Mouse (Mus musculus): ENCODE data around the gene Noc2l. TPM values are rescaled to one million over a fixed set of nuclear protein-coding genes. Genes with fewer than 3 reads are reported as not detected.

Noc2l gene
- polyA plus RNA-seq, 1 experiment from 2014 or later = 81.9 TPM

DNA sequence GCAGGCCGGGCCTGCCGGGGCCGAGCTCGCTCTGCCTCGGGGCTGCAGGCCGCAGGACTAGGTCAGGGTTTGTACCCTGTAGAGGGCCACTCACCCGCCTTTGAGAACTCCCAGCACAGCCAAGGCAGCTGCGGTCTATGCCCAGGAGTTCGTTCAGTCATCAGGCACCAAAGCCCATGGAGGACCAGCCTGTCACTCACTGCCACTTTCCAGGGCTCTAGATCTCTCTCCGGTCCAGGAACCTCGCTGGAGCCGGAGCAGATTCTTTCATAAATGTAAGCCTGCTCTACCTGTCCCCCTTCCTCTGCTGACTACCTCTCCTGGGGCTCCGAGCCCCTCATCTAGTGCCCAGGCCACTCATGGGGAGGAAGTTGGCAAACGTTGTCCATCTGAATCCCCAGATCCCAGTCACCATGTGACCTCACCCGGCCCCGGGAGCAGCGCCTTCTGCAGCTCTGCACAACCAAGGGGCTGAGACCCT, 1.7 kb upstream of the Noc2l start:
- Histone ChIP-seq H3K27me3 (ENCODE audit: control insufficient read depth, insufficient read depth, low read length) (no peaks in the 10 kb centered on the region), H3K9me3 (ENCODE audit: control insufficient read depth, low read length) (no peaks in the 10 kb centered on the region), H3K27ac (ENCODE audit: low read depth, low read length) (peak overlapping the region; percentile 71; the same call in 1 of the 2 replicates), H3K4me2 (peak overlapping the region; percentile 89), H3K36me3 (ENCODE audit: control insufficient read depth, insufficient read depth, low read length) (peaks cover 33% of the 10 kb centered on the region), H3K4me1 (ENCODE audit: control insufficient read depth, insufficient read depth, low read length) (peaks cover 11% of the 10 kb centered on the region), H3K4me3 (ENCODE audit: low read depth, low read length) (peak overlapping the region; percentile 92), H3K9ac (ENCODE audit: low read length) (peak overlapping the region; percentile 67)
- ATAC-seq (ENCODE audit: low FRiP score) (0 out of 2 replicates have a peak, but pooled peaks have one; percentile 34), DNase-seq (ENCODE audit: low spot score, missing footprints) (peak; percentile 90)
- 4% methylated on average over 16 of the region's 17 CpGs for WGBS

DNA sequence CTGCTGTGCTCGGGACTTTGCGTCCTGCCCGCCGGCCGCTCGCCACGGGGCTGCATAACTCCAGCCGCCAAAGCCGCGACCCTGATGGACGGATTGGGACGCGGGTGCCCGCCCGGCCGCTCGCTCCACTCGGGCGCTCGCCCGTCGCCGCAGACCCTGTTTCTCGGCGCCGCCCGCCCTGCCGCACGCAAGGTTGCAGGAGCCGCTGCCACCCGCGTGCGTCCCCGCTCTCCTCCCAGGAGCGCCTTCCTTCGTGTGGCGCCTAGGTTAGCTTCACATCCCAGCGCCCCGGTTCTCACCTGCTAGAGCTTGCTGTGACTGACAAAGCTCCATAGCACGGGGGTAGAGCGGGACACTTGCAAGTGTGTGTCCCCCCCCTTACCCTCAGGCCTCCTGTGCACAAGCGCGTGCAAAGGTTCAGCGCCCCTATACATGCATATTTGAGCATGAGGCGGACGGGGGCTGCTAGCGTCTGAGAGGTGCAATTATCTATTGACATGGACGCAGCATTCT, 1.1 kb upstream of the Noc2l start, which contains the start of gene Plekhn1:
Gene Plekhn1, minus strand, starts transcription at position 157 of the 513 bp plus-strand sequence.
- peak within 1 kb of the TSS; percentile 71 for H3K27ac ChIP-seq (ENCODE audit: low read depth, low read length)
- WGBS = 0% methylated on average over 28 of the region's 48 CpGs
- peak within 1 kb of the TSS; percentile 92 for H3K4me3 ChIP-seq (ENCODE audit: low read depth, low read length)
- no peaks in the 10 kb centered on the region for H3K27me3 ChIP-seq (ENCODE audit: control insufficient read depth, insufficient read depth, low read length)
- H3K36me3 ChIP-seq (ENCODE audit: control insufficient read depth, insufficient read depth, low read length) = peaks cover 35% of the 10 kb centered on the region
- peak; percentile 97 for DNase-seq (ENCODE audit: low spot score, missing footprints)
- peak within 1 kb of the TSS; percentile 89 for H3K4me2 ChIP-seq
- peak; percentile 68 for ATAC-seq (ENCODE audit: low FRiP score)
- peak within 1 kb of the TSS; percentile 79 for H3K9ac ChIP-seq (ENCODE audit: low read length)
- no peaks in the 10 kb centered on the region for H3K9me3 ChIP-seq (ENCODE audit: control insufficient read depth, low read length)
- peaks cover 11% of the 10 kb centered on the region for H3K4me1 ChIP-seq (ENCODE audit: control insufficient read depth, insufficient read depth, low read length)

DNA sequence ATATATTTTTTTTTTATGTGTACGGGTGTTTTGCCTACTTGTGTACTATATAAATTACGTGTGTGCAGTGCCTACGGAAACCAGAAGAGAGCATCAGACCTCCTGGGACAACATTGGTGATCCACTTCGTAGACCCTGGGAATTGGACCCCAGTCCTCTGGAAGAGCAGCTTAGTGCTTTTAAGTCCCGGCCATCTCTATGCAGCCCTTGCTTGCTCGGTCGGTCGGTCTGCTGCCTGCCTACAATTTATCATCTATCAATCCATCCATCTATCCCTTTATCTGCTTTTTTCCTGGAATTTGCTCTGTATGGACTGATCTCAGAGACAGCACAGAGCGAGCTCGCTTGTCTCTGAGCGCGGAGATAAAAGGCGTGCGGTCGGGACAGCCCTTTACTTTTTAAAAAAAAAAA, 445 bp upstream of the Noc2l start:
- peaks cover 11% of the 10 kb centered on the region for H3K4me1 ChIP-seq (ENCODE audit: control insufficient read depth, insufficient read depth, low read length)
- no peaks in the 10 kb centered on the region for H3K9me3 ChIP-seq (ENCODE audit: control insufficient read depth, low read length)
- H3K4me2 ChIP-seq = peak overlapping the region; percentile 89
- WGBS = 0% methylated on average over 15 of the region's 15 CpGs
- peak; percentile 26; the same call in 1 of the 2 replicates for ATAC-seq (ENCODE audit: low FRiP score)
- H3K36me3 ChIP-seq (ENCODE audit: control insufficient read depth, insufficient read depth, low read length) = peaks cover 37% of the 10 kb centered on the region
- peak overlapping the region; percentile 79 for H3K9ac ChIP-seq (ENCODE audit: low read length)
- no peak for DNase-seq (ENCODE audit: low spot score, missing footprints)
- H3K27me3 ChIP-seq (ENCODE audit: control insufficient read depth, insufficient read depth, low read length) = no peaks in the 10 kb centered on the region
- H3K4me3 ChIP-seq (ENCODE audit: low read depth, low read length) = peak overlapping the region; percentile 92
- H3K27ac ChIP-seq (ENCODE audit: low read depth, low read length) = peak overlapping the region; percentile 16; the same call in 1 of the 2 replicates

DNA sequence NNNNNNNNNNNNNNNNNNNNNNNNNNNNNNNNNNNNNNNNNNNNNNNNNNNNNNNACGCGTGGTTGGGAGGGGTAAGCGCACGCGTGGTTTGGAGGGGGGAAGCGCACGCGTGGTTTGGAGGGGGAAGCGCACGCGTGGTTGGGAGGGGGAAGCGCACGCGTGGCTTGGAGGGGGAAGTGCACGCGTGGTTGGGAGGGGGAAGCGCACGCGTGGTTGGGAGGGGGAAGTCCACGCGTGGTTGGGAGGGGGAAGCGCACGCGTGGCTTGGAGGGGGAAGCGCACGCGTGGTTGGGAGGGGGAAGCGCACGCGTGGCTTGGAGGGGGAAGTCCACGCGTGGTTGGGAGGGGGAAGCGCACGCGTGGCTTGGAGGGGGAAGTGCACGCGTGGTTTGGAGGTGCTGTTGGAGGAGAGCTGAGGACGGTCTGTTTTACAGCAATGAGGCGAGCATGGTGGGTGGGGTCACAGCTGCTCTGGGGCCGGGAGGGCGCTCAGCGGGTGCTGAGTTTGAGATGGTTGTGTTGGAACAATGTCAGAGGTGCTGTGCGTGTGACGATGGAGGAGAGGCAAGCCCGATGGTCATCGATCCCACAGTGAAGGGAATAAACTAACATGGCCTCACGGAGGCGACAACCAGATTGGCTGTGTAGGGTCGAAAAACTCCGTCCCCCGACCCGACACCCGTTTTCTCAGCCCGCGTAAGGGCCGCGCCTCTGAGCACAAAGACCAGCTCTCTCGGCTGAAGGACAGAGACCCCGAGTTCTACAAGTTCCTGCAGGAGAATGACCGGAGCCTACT, 1.0 kb downstream of the Noc2l start:
- Histone ChIP-seq H3K4me1 (ENCODE audit: control insufficient read depth, insufficient read depth, low read length) (peaks cover 11% of the 10 kb centered on the region), H3K27ac (ENCODE audit: low read depth, low read length) (no peak overlapping the region; the same call in 1 of the 2 replicates), H3K9me3 (ENCODE audit: control insufficient read depth, low read length) (no peaks in the 10 kb centered on the region), H3K36me3 (ENCODE audit: control insufficient read depth, insufficient read depth, low read length) (peaks cover 38% of the 10 kb centered on the region), H3K4me2 (peak overlapping the region; percentile 89), H3K27me3 (ENCODE audit: control insufficient read depth, insufficient read depth, low read length) (no peaks in the 10 kb centered on the region), H3K9ac (ENCODE audit: low read length) (peak overlapping the region; percentile 79), H3K4me3 (ENCODE audit: low read depth, low read length) (peak overlapping the region; percentile 92)
- ATAC-seq (ENCODE audit: low FRiP score) (no peak), DNase-seq (ENCODE audit: low spot score, missing footprints) (peak; percentile 89)
- 26% methylated on average over 52 of the region's 60 CpGs for WGBS

DNA sequence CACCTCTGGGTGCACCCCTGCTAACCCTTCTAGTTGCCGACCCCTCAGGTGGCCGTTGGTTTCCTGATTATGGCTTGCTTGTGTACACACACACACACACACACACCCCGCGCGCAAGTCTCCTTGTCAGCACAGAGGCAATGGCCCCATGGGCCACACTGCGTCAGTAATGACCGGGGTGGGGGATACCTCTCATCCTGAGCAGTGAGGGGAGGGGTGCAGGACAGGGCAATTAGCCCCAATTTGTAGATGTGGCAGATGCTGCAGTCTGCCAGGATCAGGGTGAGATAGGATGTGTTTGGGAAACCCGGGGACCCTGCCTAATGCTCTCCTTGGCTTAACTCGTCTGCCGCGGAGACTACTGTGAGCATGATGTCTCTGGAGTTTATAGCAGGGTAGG, 13.8 kb downstream of the Noc2l start:
- peaks cover 20% of the 10 kb centered on the region for H3K36me3 ChIP-seq (ENCODE audit: control insufficient read depth, insufficient read depth, low read length)
- ATAC-seq (ENCODE audit: low FRiP score) = no peak
- H3K4me3 ChIP-seq (ENCODE audit: low read depth, low read length) = no peak overlapping the region
- no peaks in the 10 kb centered on the region for H3K9me3 ChIP-seq (ENCODE audit: control insufficient read depth, low read length)
- H3K27me3 ChIP-seq (ENCODE audit: control insufficient read depth, insufficient read depth, low read length) = peaks cover 11% of the 10 kb centered on the region
- H3K4me2 ChIP-seq = no peak overlapping the region
- no peak overlapping the region for H3K9ac ChIP-seq (ENCODE audit: low read length)
- no peak overlapping the region for H3K27ac ChIP-seq (ENCODE audit: low read depth, low read length)
- peaks cover 3% of the 10 kb centered on the region; the same call in 1 of the 2 replicates for H3K4me1 ChIP-seq (ENCODE audit: control insufficient read depth, insufficient read depth, low read length)
- WGBS = 63% methylated on average over 11 of the region's 11 CpGs
- no peak for DNase-seq (ENCODE audit: low spot score, missing footprints)

DNA sequence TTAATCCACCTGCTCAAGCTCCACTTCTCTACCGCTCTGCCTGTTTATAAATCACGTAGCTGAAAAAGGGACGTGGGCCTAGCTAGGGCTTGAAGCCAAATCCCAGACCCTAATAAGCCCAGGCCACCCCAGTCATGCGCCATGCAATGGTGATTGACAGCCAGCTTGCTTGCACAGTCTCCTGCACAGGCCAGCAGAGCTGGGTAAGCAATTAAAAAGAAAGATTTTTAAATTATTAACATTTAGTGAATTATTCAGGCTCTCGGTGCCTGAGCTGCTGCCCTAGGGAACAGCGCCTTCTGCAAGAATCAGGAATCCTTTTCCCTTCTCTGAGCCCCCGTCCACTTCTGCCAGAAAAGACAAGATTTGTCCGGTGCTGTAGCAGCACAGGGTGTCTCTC, 15.3 kb downstream of the Noc2l start:
- peaks cover 12% of the 10 kb centered on the region; the same call in 1 of the 2 replicates for H3K36me3 ChIP-seq (ENCODE audit: control insufficient read depth, insufficient read depth, low read length)
- H3K27me3 ChIP-seq (ENCODE audit: control insufficient read depth, insufficient read depth, low read length) = peaks cover 24% of the 10 kb centered on the region
- no peaks in the 10 kb centered on the region for H3K9me3 ChIP-seq (ENCODE audit: control insufficient read depth, low read length)
- no peak for ATAC-seq (ENCODE audit: low FRiP score)
- WGBS = 76% methylated on average over 8 of the region's 8 CpGs
- no peak overlapping the region for H3K9ac ChIP-seq (ENCODE audit: low read length)
- no peak overlapping the region for H3K4me2 ChIP-seq
- H3K4me1 ChIP-seq (ENCODE audit: control insufficient read depth, insufficient read depth, low read length) = peaks cover 5% of the 10 kb centered on the region; the same call in 1 of the 2 replicates
- H3K27ac ChIP-seq (ENCODE audit: low read depth, low read length) = no peak overlapping the region
- H3K4me3 ChIP-seq (ENCODE audit: low read depth, low read length) = no peak overlapping the region
- DNase-seq (ENCODE audit: low spot score, missing footprints) = no peak

DNA sequence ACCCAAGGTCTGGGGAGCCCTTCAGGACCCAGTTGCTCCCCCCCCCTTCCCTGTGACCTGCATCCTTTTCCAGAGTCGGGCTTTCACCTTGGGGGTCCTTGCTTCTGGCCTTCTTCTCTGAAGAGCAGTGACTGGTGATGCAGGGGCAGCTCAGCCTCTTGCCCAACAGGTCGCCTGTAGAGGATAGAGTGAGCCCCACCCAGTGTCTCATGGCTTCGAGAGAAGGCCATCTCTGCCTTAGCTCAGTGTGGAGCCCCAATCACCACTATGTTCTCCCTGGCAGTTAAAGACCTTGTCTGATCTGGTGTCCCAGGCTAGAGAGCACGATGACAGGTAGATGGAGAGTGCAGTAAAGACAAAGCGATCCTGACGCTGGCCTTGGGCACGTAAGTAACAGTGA, 16.3 kb downstream of the Noc2l start:
- Histone ChIP-seq H3K9me3 (ENCODE audit: control insufficient read depth, low read length) (no peaks in the 10 kb centered on the region), H3K4me3 (ENCODE audit: low read depth, low read length) (no peak overlapping the region), H3K27ac (ENCODE audit: low read depth, low read length) (peak overlapping the region; percentile 35; the same call in 1 of the 2 replicates), H3K27me3 (ENCODE audit: control insufficient read depth, insufficient read depth, low read length) (peaks cover 24% of the 10 kb centered on the region), H3K4me1 (ENCODE audit: control insufficient read depth, insufficient read depth, low read length) (peaks cover 5% of the 10 kb centered on the region; the same call in 1 of the 2 replicates), H3K36me3 (ENCODE audit: control insufficient read depth, insufficient read depth, low read length) (peaks cover 6% of the 10 kb centered on the region; the same call in 1 of the 2 replicates), H3K9ac (ENCODE audit: low read length) (no peak overlapping the region), H3K4me2 (no peak overlapping the region)
- WGBS = 35% methylated on average over 7 of the region's 7 CpGs
- no peak; the same call in 1 of the 2 replicates for ATAC-seq (ENCODE audit: low FRiP score)
- DNase-seq (ENCODE audit: low spot score, missing footprints) = no peak

DNA sequence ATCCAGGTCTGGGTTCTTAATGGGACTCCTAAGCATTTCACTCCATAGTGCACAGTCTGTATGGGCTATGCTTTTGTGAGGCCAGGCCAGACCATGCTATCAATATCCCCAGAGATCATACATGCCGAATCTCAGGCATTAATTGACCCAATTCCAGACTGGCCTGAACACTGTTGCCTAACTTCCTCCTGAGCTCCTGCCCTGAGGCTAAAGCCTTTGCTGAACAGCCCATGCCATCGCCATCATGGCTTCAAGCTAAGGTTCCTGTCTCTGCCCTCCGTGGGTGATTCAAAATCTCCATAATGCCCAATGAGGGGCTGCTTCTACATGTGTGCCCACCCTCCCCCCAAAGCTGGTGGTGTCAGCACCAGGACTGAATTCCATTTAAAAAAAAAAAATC, 16.8 kb downstream of the Noc2l start:
- no peaks in the 10 kb centered on the region for H3K9me3 ChIP-seq (ENCODE audit: control insufficient read depth, low read length)
- H3K4me3 ChIP-seq (ENCODE audit: low read depth, low read length) = no peak overlapping the region
- H3K27ac ChIP-seq (ENCODE audit: low read depth, low read length) = 0 out of 2 replicates have a peak overlapping the region, but pooled peaks have one; percentile 35
- ATAC-seq (ENCODE audit: low FRiP score) = peak; percentile 25; the same call in 1 of the 2 replicates
- H3K36me3 ChIP-seq (ENCODE audit: control insufficient read depth, insufficient read depth, low read length) = peaks cover 6% of the 10 kb centered on the region; the same call in 1 of the 2 replicates
- peaks cover 24% of the 10 kb centered on the region for H3K27me3 ChIP-seq (ENCODE audit: control insufficient read depth, insufficient read depth, low read length)
- no peak overlapping the region for H3K4me2 ChIP-seq
- peaks cover 5% of the 10 kb centered on the region; the same call in 1 of the 2 replicates for H3K4me1 ChIP-seq (ENCODE audit: control insufficient read depth, insufficient read depth, low read length)
- no peak for DNase-seq (ENCODE audit: low spot score, missing footprints)
- no peak overlapping the region for H3K9ac ChIP-seq (ENCODE audit: low read length)
- 41% methylated on average over 3 of the region's 3 CpGs for WGBS
